Mouse (Mus musculus): ENCODE data around the gene Dlgap4. TPM values are rescaled to one million over a fixed set of nuclear protein-coding genes. Genes with fewer than 3 reads are reported as not detected.

The Dlgap4 gene
- polyA plus RNA-seq, 1 experiment = 175 TPM

DNA sequence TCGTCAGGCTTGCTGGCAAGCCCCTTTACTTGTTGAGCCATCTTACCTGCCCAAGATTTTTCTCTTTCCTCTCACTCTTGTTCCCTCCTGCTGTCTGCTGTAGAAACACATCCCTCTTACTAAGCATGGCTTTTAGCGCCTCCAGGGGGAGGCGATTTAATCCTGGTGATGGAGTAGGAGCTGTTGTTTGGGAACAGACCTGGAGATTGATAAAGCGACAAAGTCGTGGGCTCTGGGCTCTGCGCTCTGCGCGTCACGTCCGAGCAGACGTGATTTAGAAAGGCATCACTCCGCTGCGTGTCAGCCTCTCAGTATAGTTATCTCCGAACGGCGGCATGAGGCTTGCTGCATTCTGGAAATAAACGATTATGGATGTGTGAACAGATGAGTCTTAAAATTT, 14.4 kb downstream of the Dlgap4 start:
- Histone ChIP-seq H3K4me1 (ENCODE audit: control insufficient read depth, insufficient read depth, low read length) (peaks cover 6% of the 10 kb centered on the region), H3K36me3 (ENCODE audit: control insufficient read depth, insufficient read depth, low read length) (no peaks in the 10 kb centered on the region), H3K27ac (ENCODE audit: control insufficient read depth, insufficient read depth, low read depth, low read length) (no peak overlapping the region), H3K27me3 (ENCODE audit: control insufficient read depth, insufficient read depth, low read length) (no peaks in the 10 kb centered on the region), H3K4me3 (ENCODE audit: control insufficient read depth, low read depth, low read length) (no peak overlapping the region)
- TF ChIP-seq CTCF (IDR thresholded peaks at IDR 0.05; ENCODE audit: control insufficient read depth, insufficient read depth, insufficient replicate concordance, low read depth, low read length) (no peak), POLR2A (IDR thresholded peaks at IDR 0.05; ENCODE audit: control insufficient read depth, low read depth, low read length) (no peak)

DNA sequence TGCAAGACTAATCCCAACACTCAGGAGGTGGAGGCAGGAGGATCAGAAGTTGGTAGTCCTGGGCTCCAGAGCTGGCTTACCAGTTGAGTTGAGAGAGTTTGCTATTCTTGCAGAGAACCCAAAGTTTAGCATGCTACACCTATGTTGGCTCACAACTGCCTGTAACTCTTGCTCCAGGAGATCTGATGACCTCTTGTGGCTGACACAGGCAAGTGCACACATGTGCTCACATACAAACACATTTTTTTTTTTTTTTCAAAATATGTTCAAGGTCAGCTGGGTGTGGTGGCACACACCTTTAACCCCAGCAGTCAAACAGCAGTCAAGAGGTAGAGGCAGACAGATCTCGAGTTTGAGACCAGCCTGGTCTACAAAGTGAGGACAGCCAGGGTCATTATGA, 16.8 kb downstream of the Dlgap4 start:
- no peaks in the 10 kb centered on the region for H3K36me3 ChIP-seq (ENCODE audit: control insufficient read depth, insufficient read depth, low read length)
- H3K27me3 ChIP-seq (ENCODE audit: control insufficient read depth, insufficient read depth, low read length) = no peaks in the 10 kb centered on the region
- no peak overlapping the region for H3K27ac ChIP-seq (ENCODE audit: control insufficient read depth, insufficient read depth, low read depth, low read length)
- peaks cover 2% of the 10 kb centered on the region for H3K4me1 ChIP-seq (ENCODE audit: control insufficient read depth, insufficient read depth, low read length)
- no peak for TF ChIP-seq POLR2A (IDR thresholded peaks at IDR 0.05; ENCODE audit: control insufficient read depth, low read depth, low read length)
- TF ChIP-seq CTCF (IDR thresholded peaks at IDR 0.05; ENCODE audit: control insufficient read depth, insufficient read depth, insufficient replicate concordance, low read depth, low read length) = no peak
- no peak overlapping the region for H3K4me3 ChIP-seq (ENCODE audit: control insufficient read depth, low read depth, low read length)

GRCm38 (mm10) chr2:156632721-156633120, 19.2 kb downstream of the Dlgap4 start:
- no peak overlapping the region for H3K27ac ChIP-seq (ENCODE audit: control insufficient read depth, insufficient read depth, low read depth, low read length)
- H3K4me3 ChIP-seq (ENCODE audit: control insufficient read depth, low read depth, low read length) = no peak overlapping the region
- TF ChIP-seq POLR2A (IDR thresholded peaks at IDR 0.05; ENCODE audit: control insufficient read depth, low read depth, low read length) (no peak), CTCF (IDR thresholded peaks at IDR 0.05; ENCODE audit: control insufficient read depth, insufficient read depth, insufficient replicate concordance, low read depth, low read length) (no peak)
- H3K36me3 ChIP-seq (ENCODE audit: control insufficient read depth, insufficient read depth, low read length) = no peaks in the 10 kb centered on the region
- no peaks in the 10 kb centered on the region for H3K4me1 ChIP-seq (ENCODE audit: control insufficient read depth, insufficient read depth, low read length)
- no peaks in the 10 kb centered on the region for H3K27me3 ChIP-seq (ENCODE audit: control insufficient read depth, insufficient read depth, low read length)

- H3K4me1 ChIP-seq (ENCODE audit: control insufficient read depth, insufficient read depth, low read length) = no peaks in the 10 kb centered on the region
Observed at GRCm38 (mm10) chr2:156635091-156635490, 21.6 kb downstream of the Dlgap4 start.

GRCm38 (mm10) chr2:156641141-156641540, 27.6 kb downstream of the Dlgap4 start:
- TF ChIP-seq CTCF (IDR thresholded peaks at IDR 0.05; ENCODE audit: control insufficient read depth, insufficient read depth, insufficient replicate concordance, low read depth, low read length) (no peak), POLR2A (IDR thresholded peaks at IDR 0.05; ENCODE audit: control insufficient read depth, low read depth, low read length) (no peak)
- Histone ChIP-seq H3K27ac (ENCODE audit: control insufficient read depth, insufficient read depth, low read depth, low read length) (no peak overlapping the region), H3K4me1 (ENCODE audit: control insufficient read depth, insufficient read depth, low read length) (no peaks in the 10 kb centered on the region), H3K36me3 (ENCODE audit: control insufficient read depth, insufficient read depth, low read length) (no peaks in the 10 kb centered on the region), H3K27me3 (ENCODE audit: control insufficient read depth, insufficient read depth, low read length) (no peaks in the 10 kb centered on the region), H3K4me3 (ENCODE audit: control insufficient read depth, low read depth, low read length) (no peak overlapping the region)

More at GRCm38 (mm10) chr2:156635091-156635490, 21.6 kb downstream of the Dlgap4 start:
- no peaks in the 10 kb centered on the region for H3K27me3 ChIP-seq (ENCODE audit: control insufficient read depth, insufficient read depth, low read length)
- no peak overlapping the region for H3K27ac ChIP-seq (ENCODE audit: control insufficient read depth, insufficient read depth, low read depth, low read length)
- no peaks in the 10 kb centered on the region for H3K36me3 ChIP-seq (ENCODE audit: control insufficient read depth, insufficient read depth, low read length)
- no peak overlapping the region for H3K4me3 ChIP-seq (ENCODE audit: control insufficient read depth, low read depth, low read length)
- TF ChIP-seq CTCF (IDR thresholded peaks at IDR 0.05; ENCODE audit: control insufficient read depth, insufficient read depth, insufficient replicate concordance, low read depth, low read length) (no peak), POLR2A (IDR thresholded peaks at IDR 0.05; ENCODE audit: control insufficient read depth, low read depth, low read length) (no peak)

- Histone ChIP-seq H3K27ac (ENCODE audit: control insufficient read depth, insufficient read depth, low read depth, low read length) (no peak overlapping the region), H3K4me3 (ENCODE audit: control insufficient read depth, low read depth, low read length) (no peak overlapping the region), H3K36me3 (ENCODE audit: control insufficient read depth, insufficient read depth, low read length) (no peaks in the 10 kb centered on the region), H3K4me1 (ENCODE audit: control insufficient read depth, insufficient read depth, low read length) (no peaks in the 10 kb centered on the region; the same call in 1 of the 2 replicates), H3K27me3 (ENCODE audit: control insufficient read depth, insufficient read depth, low read length) (no peaks in the 10 kb centered on the region)
- TF ChIP-seq CTCF (IDR thresholded peaks at IDR 0.05; ENCODE audit: control insufficient read depth, insufficient read depth, insufficient replicate concordance, low read depth, low read length) (no peak), POLR2A (IDR thresholded peaks at IDR 0.05; ENCODE audit: control insufficient read depth, low read depth, low read length) (no peak)
Observed at GRCm38 (mm10) chr2:156642931-156643330, 29.4 kb downstream of the Dlgap4 start.

GRCm38 (mm10) chr2:156643406-156643805, 29.9 kb downstream of the Dlgap4 start:
- Histone ChIP-seq H3K27me3 (ENCODE audit: control insufficient read depth, insufficient read depth, low read length) (no peaks in the 10 kb centered on the region), H3K27ac (ENCODE audit: control insufficient read depth, insufficient read depth, low read depth, low read length) (no peak overlapping the region), H3K4me3 (ENCODE audit: control insufficient read depth, low read depth, low read length) (no peak overlapping the region), H3K36me3 (ENCODE audit: control insufficient read depth, insufficient read depth, low read length) (no peaks in the 10 kb centered on the region), H3K4me1 (ENCODE audit: control insufficient read depth, insufficient read depth, low read length) (no peaks in the 10 kb centered on the region; the same call in 1 of the 2 replicates)
- TF ChIP-seq CTCF (IDR thresholded peaks at IDR 0.05; ENCODE audit: control insufficient read depth, insufficient read depth, insufficient replicate concordance, low read depth, low read length) (no peak), POLR2A (IDR thresholded peaks at IDR 0.05; ENCODE audit: control insufficient read depth, low read depth, low read length) (no peak)

DNA sequence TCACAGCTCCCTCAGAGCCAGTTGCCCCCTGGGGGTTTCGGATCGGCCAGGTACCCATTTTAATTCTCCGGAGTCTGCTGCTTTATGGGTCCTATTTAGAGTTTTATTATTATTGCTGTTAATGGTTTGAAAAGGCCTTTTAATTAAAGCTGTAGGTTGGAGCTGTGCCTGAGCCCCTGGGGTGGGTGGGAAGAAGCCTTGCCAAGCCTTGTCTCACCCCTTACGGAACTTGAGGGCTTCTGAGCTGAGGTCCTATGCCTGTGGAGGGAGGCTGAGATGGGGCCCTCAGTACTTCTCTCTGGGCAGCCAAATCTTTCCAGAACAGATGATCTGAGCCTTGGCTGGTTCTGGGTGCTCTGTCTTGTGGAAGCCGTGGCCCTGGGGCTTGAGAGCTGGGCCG, 31.6 kb downstream of the Dlgap4 start:
- Histone ChIP-seq H3K4me3 (ENCODE audit: control insufficient read depth, low read depth, low read length) (no peak overlapping the region), H3K27ac (ENCODE audit: control insufficient read depth, insufficient read depth, low read depth, low read length) (no peak overlapping the region), H3K27me3 (ENCODE audit: control insufficient read depth, insufficient read depth, low read length) (no peaks in the 10 kb centered on the region), H3K4me1 (ENCODE audit: control insufficient read depth, insufficient read depth, low read length) (no peaks in the 10 kb centered on the region; the same call in 1 of the 2 replicates), H3K36me3 (ENCODE audit: control insufficient read depth, insufficient read depth, low read length) (no peaks in the 10 kb centered on the region)
- TF ChIP-seq CTCF (IDR thresholded peaks at IDR 0.05; ENCODE audit: control insufficient read depth, insufficient read depth, insufficient replicate concordance, low read depth, low read length) = no peak
- TF ChIP-seq POLR2A (IDR thresholded peaks at IDR 0.05; ENCODE audit: control insufficient read depth, low read depth, low read length) = no peak

All from testis, adult 2 months (tissue).